In genomic region chr11:102773713-102774611, GRCm38 (mm10) we compare ENCODE assay signal across 7 mouse cellular contexts. TPM values are rescaled to one million over a fixed set of nuclear protein-coding genes. Genes with fewer than 3 reads are reported as not detected.
A peak's percentile ranks its signal among the peaks of the same experiment; 100 is the strongest.
DNase-seq lines count a peak whose midpoint lies in the region; ATAC-seq and TF ChIP-seq lines count a peak whose summit lies in the region.

No protein-coding gene starts in this region.

- H3K27ac ChIP-seq in cortical plate, adult 2 months (ENCODE audit: insufficient read depth, low read length), result no peak overlapping the region

- peaks cover 8% of the 10 kb centered on the region; the same call in 1 of the 2 replicates for H3K4me1 ChIP-seq in cortical plate, adult 2 months (ENCODE audit: control insufficient read depth, insufficient read depth, low read length)

- peak overlapping the region; percentile 14 for H3K4me3 ChIP-seq in cortical plate, adult 2 months (ENCODE audit: insufficient read depth, low read length)

- peak; percentile 91 to 92 for DNase-seq in adrenal gland, adult 18-20 months (ENCODE audit: low spot score in 2 of 2)
- peak; percentile 69 to 72 for DNase-seq in gastrocnemius, adult 8-10 months (ENCODE audit: low spot score in 2 of 2)
- peak; percentile 96 for DNase-seq in hindlimb bud, embryonic 11.5 days (ENCODE audit: extremely low spot score, low read depth, low spot score)
- peak; percentile 74 to 87 for DNase-seq in left cerebral cortex, adult 8-10 months (ENCODE audit: low spot score in 2 of 2)
- peak; percentile 85 for DNase-seq in right cerebral cortex, postnatal 25 days

- ATAC-seq in megakaryocyte progenitor cell, adult 5-6 weeks (replicated peaks; ENCODE audit: poor library complexity), result peak; percentile 88

- TF ChIP-seq POLR2A in cortical plate, adult 2 months (IDR thresholded peaks at IDR 0.05; ENCODE audit: extremely low read depth, insufficient read depth, low read length), result peak; percentile 18; the same call in 1 of the 2 replicates

- peak; percentile 92 for TF ChIP-seq CTCF in cortical plate, adult 2 months (IDR thresholded peaks at IDR 0.05; ENCODE audit: extremely low read depth, insufficient read depth, low read length)

RNA-seq across cellular contexts. Expression of gene Adam11, which starts 12.7 kb away (rescaled TPM):
- 1 to 10 TPM; 1.9 to 5.5 TPM for total RNA-seq in adrenal gland, adult 18-20 months (2021)
- 101 and 118 TPM in 2 replicates for polyA plus RNA-seq in cortical plate, adult 2 months (2012; rRNA removed)
- under 1 TPM; 0.19 to 0.34 (median 0.23) TPM for total RNA-seq in gastrocnemius, adult 8-10 months (2022)
- 100 to 1,000 TPM; 117 to 126 (median 123) TPM for total RNA-seq in left cerebral cortex, adult 8-10 months (2022)
- 0.17 and 2.9 TPM in 2 replicates for total RNA-seq in megakaryocyte progenitor cell, adult 5-6 weeks (2015)
- 0.44 TPM in 1 of 2 replicates, not detected in the other for total RNA-seq in megakaryocyte progenitor cell, adult 5-6 weeks (2017)

RNA-seq across cellular contexts. Expression of gene Gjc1, which starts 45.5 kb away (rescaled TPM):
- total RNA-seq in adrenal gland, adult 18-20 months (2021), result 10 to 100 TPM; 12.0 to 16.4 TPM
- 7.6 and 8.2 TPM in 2 replicates for polyA plus RNA-seq in cortical plate, adult 2 months (2012; rRNA removed)
- 1 to 10 TPM; 3.0 to 4.7 (median 3.4) TPM for total RNA-seq in gastrocnemius, adult 8-10 months (2022)
- total RNA-seq in left cerebral cortex, adult 8-10 months (2022), result 1 to 10 TPM; 3.9 to 5.5 (median 5.2) TPM
- not detected in 2 replicates for total RNA-seq in megakaryocyte progenitor cell, adult 5-6 weeks (2015)
- not detected in 2 replicates for total RNA-seq in megakaryocyte progenitor cell, adult 5-6 weeks (2017)

Comparison
In these comparisons a context has a peak if more than half of its experiments do, and no peak if none do; other contexts are left out.
1. RNA of gene Adam11, which starts 12.7 kb away (total RNA-seq): 117 to 126 TPM in left cerebral cortex, adult 8-10 months; 1.9 to 5.5 TPM in adrenal gland, adult 18-20 months, 0.17 to 2.9 TPM in megakaryocyte progenitor cell, adult 5-6 weeks and 0.19 to 0.34 TPM in gastrocnemius, adult 8-10 months; every median in the first group is over 10 times any median in the second.
2. RNA of gene Gjc1, which starts 45.5 kb away (total RNA-seq): 12.0 to 16.4 TPM in adrenal gland, adult 18-20 months, 3.9 to 5.5 TPM in left cerebral cortex, adult 8-10 months and 3.0 to 4.7 TPM in gastrocnemius, adult 8-10 months; not detected in megakaryocyte progenitor cell, adult 5-6 weeks; every median in the first group is over 4 times any median in the second.
3. Peak in every context shown above with its lines, with median percentiles within 50 percentile points of each other: DNase-seq.